Mouse (Mus musculus): Measurements from ENCODE around the gene Supv3l1. TPM values are rescaled to one million over a fixed set of nuclear protein-coding genes. Genes with fewer than 3 reads are reported as not detected.
"Not testable (repeated sequence)": the region's sequence is repeated elsewhere in the genome, so short reads cannot be mapped to it uniquely, and the experiment has no call there.

Gene Supv3l1
- polyA plus RNA-seq, 1 experiment from 2014 or later = 12.8 TPM

- Histone ChIP-seq H3K9me3 (ENCODE audit: control insufficient read depth) (no peaks in the 10 kb centered on the region), H3K36me3 (ENCODE audit: control insufficient read depth, insufficient read depth) (peaks cover 9% of the 10 kb centered on the region; the same call in 1 of the 2 replicates), H3K9ac (ENCODE audit: low read depth, low read length) (no peak overlapping the region), H3K4me2 (replicated peaks; ENCODE audit: low read depth) (no peak overlapping the region), H3K4me1 (replicated peaks; ENCODE audit: control insufficient read depth, insufficient read depth, low read length) (0 out of 2 replicates have a peak, but pooled peaks cover 5% of the 10 kb centered on the region), H3K27ac (ENCODE audit: low read depth, low read length) (no peak overlapping the region), H3K27me3 (replicated peaks; ENCODE audit: control insufficient read depth, insufficient read depth, low read length) (no peaks in the 10 kb centered on the region), H3K4me3 (ENCODE audit: low read depth, low read length) (no peak overlapping the region)
- WGBS = 44% methylated on average over 7 of the region's 7 CpGs
- ATAC-seq = no peak
- peak; percentile 28; the same call in 1 of the 2 replicates for TF ChIP-seq CTCF (IDR thresholded peaks at IDR 0.05; ENCODE audit: low read depth)
Measured at GRCm38 (mm10) chr10:62481108-62481852, 31.7 kb upstream of the Supv3l1 start.

GRCm38 (mm10) chr10:62476980-62477379 lies 27.4 kb upstream of the Supv3l1 start:
- no peak for ATAC-seq
- 53% methylated on average over 2 of the region's 2 CpGs for WGBS
- Histone ChIP-seq H3K9me3 (ENCODE audit: control insufficient read depth) (no peaks in the 10 kb centered on the region), H3K4me2 (replicated peaks; ENCODE audit: low read depth) (no peak overlapping the region), H3K9ac (ENCODE audit: low read depth, low read length) (no peak overlapping the region), H3K4me1 (replicated peaks; ENCODE audit: control insufficient read depth, insufficient read depth, low read length) (no peaks in the 10 kb centered on the region), H3K36me3 (ENCODE audit: control insufficient read depth, insufficient read depth) (peaks cover 14% of the 10 kb centered on the region), H3K4me3 (ENCODE audit: low read depth, low read length) (no peak overlapping the region), H3K27me3 (replicated peaks; ENCODE audit: control insufficient read depth, insufficient read depth, low read length) (no peaks in the 10 kb centered on the region), H3K27ac (ENCODE audit: low read depth, low read length) (no peak overlapping the region)
- TF ChIP-seq CTCF (IDR thresholded peaks at IDR 0.05; ENCODE audit: low read depth) = no peak

- TF ChIP-seq CTCF (IDR thresholded peaks at IDR 0.05; ENCODE audit: low read depth) = no peak
- no peak overlapping the region for H3K4me2 ChIP-seq (replicated peaks; ENCODE audit: low read depth)
- no peak overlapping the region for H3K27ac ChIP-seq (ENCODE audit: low read depth, low read length)
- no peaks in the 10 kb centered on the region for H3K27me3 ChIP-seq (replicated peaks; ENCODE audit: control insufficient read depth, insufficient read depth, low read length)
- H3K9ac ChIP-seq (ENCODE audit: low read depth, low read length) = no peak overlapping the region
- no peak for ATAC-seq
- no peaks in the 10 kb centered on the region for H3K4me1 ChIP-seq (replicated peaks; ENCODE audit: control insufficient read depth, insufficient read depth, low read length)
- H3K4me3 ChIP-seq (ENCODE audit: low read depth, low read length) = no peak overlapping the region
- 90% methylated on average over 10 of the region's 10 CpGs for WGBS
- H3K9me3 ChIP-seq (ENCODE audit: control insufficient read depth) = no peaks in the 10 kb centered on the region
- H3K36me3 ChIP-seq (ENCODE audit: control insufficient read depth, insufficient read depth) = peaks cover 14% of the 10 kb centered on the region
Measured at GRCm38 (mm10) chr10:62474944-62475343, 25.4 kb upstream of the Supv3l1 start.

- Histone ChIP-seq H3K27me3 (replicated peaks; ENCODE audit: control insufficient read depth, insufficient read depth, low read length) (no peaks in the 10 kb centered on the region), H3K9ac (ENCODE audit: low read depth, low read length) (no peak overlapping the region), H3K4me2 (replicated peaks; ENCODE audit: low read depth) (no peak overlapping the region), H3K4me1 (replicated peaks; ENCODE audit: control insufficient read depth, insufficient read depth, low read length) (no peaks in the 10 kb centered on the region), H3K36me3 (ENCODE audit: control insufficient read depth, insufficient read depth) (peaks cover 29% of the 10 kb centered on the region), H3K9me3 (ENCODE audit: control insufficient read depth) (no peaks in the 10 kb centered on the region), H3K4me3 (ENCODE audit: low read depth, low read length) (no peak overlapping the region), H3K27ac (ENCODE audit: low read depth, low read length) (no peak overlapping the region)
- ATAC-seq = no peak
- TF ChIP-seq CTCF (IDR thresholded peaks at IDR 0.05; ENCODE audit: low read depth) = no peak
- WGBS = 75% methylated on average over 5 of the region's 5 CpGs
Measured at GRCm38 (mm10) chr10:62471105-62471504, 21.6 kb upstream of the Supv3l1 start.

- no peaks in the 10 kb centered on the region for H3K27me3 ChIP-seq (replicated peaks; ENCODE audit: control insufficient read depth, insufficient read depth, low read length)
Measured at GRCm38 (mm10) chr10:62469736-62470135, 20.2 kb upstream of the Supv3l1 start.

GRCm38 (mm10) chr10:62461321-62461720 lies 11.8 kb upstream of the Supv3l1 start:
- H3K27ac ChIP-seq (ENCODE audit: low read depth, low read length) = no peak overlapping the region
- ATAC-seq = no peak
- no peaks in the 10 kb centered on the region for H3K4me1 ChIP-seq (replicated peaks; ENCODE audit: control insufficient read depth, insufficient read depth, low read length)
- no peaks in the 10 kb centered on the region for H3K9me3 ChIP-seq (ENCODE audit: control insufficient read depth)
- no peak for TF ChIP-seq CTCF (IDR thresholded peaks at IDR 0.05; ENCODE audit: low read depth)
- no peak overlapping the region for H3K4me2 ChIP-seq (replicated peaks; ENCODE audit: low read depth)
- no peak overlapping the region for H3K4me3 ChIP-seq (ENCODE audit: low read depth, low read length)
- H3K27me3 ChIP-seq (replicated peaks; ENCODE audit: control insufficient read depth, insufficient read depth, low read length) = no peaks in the 10 kb centered on the region
- H3K36me3 ChIP-seq (ENCODE audit: control insufficient read depth, insufficient read depth) = peaks cover 71% of the 10 kb centered on the region
- H3K9ac ChIP-seq (ENCODE audit: low read depth, low read length) = no peak overlapping the region

More at GRCm38 (mm10) chr10:62469736-62470135, 20.2 kb upstream of the Supv3l1 start:
- no peak for TF ChIP-seq CTCF (IDR thresholded peaks at IDR 0.05; ENCODE audit: low read depth)
- WGBS = 88% methylated on average over 4 of the region's 4 CpGs
- no peak overlapping the region for H3K9ac ChIP-seq (ENCODE audit: low read depth, low read length)
- no peaks in the 10 kb centered on the region for H3K9me3 ChIP-seq (ENCODE audit: control insufficient read depth)
- no peaks in the 10 kb centered on the region for H3K4me1 ChIP-seq (replicated peaks; ENCODE audit: control insufficient read depth, insufficient read depth, low read length)
- no peak overlapping the region for H3K4me2 ChIP-seq (replicated peaks; ENCODE audit: low read depth)
- H3K4me3 ChIP-seq (ENCODE audit: low read depth, low read length) = no peak overlapping the region
- H3K36me3 ChIP-seq (ENCODE audit: control insufficient read depth, insufficient read depth) = peaks cover 30% of the 10 kb centered on the region
- no peak for ATAC-seq
- no peak overlapping the region for H3K27ac ChIP-seq (ENCODE audit: low read depth, low read length)

- H3K9me3 ChIP-seq (ENCODE audit: control insufficient read depth); ATAC-seq; H3K27ac ChIP-seq (ENCODE audit: low read depth, low read length); H3K9ac ChIP-seq (ENCODE audit: low read depth, low read length); H3K4me1 ChIP-seq (replicated peaks; ENCODE audit: control insufficient read depth, insufficient read depth, low read length); H3K4me3 ChIP-seq (ENCODE audit: low read depth, low read length); H3K27me3 ChIP-seq (replicated peaks; ENCODE audit: control insufficient read depth, insufficient read depth, low read length); H3K4me2 ChIP-seq (replicated peaks; ENCODE audit: low read depth): not testable (repeated sequence)
- 65% methylated on average over 11 of the region's 11 CpGs for WGBS
- H3K36me3 ChIP-seq (ENCODE audit: control insufficient read depth, insufficient read depth) = peaks cover 28% of the 10 kb centered on the region
Measured at GRCm38 (mm10) chr10:62452001-62452400, 2.5 kb upstream of the Supv3l1 start.

Data from intestine, postnatal 0 days (tissue).